Mouse (Mus musculus) hindbrain, embryonic 12.5 days (tissue): ENCODE results near the gene Wwp2. TPM values are rescaled to one million over a fixed set of nuclear protein-coding genes. Genes with fewer than 3 reads are reported as not detected.

Experiments used
- ATAC-seq: fragments of 200-750 bp; cut with Nextera tagmentation; 2 replicates; pipeline ENCODE4 v1.8.0; 2017; ENCODE audit warnings: moderate TSS enrichment; ENCODE audit not compliant: low FRiP score
- H3K27ac ChIP-seq: fragments of 300-500 bp; sonication (generic); 2 replicates; pipeline ENCODE4 v1.5.1; 2016; ENCODE audit warnings: mild to moderate bottlenecking
- H3K27me3 ChIP-seq: fragments of 300-500 bp; sonication (generic); 2 replicates; pipeline ENCODE4 v1.6.1; 2016; ENCODE audit warnings: mild to moderate bottlenecking
- H3K36me3 ChIP-seq: fragments of 300-500 bp; sonication (generic); 2 replicates; pipeline ENCODE4 v1.6.1; 2016; ENCODE audit warnings: mild to moderate bottlenecking
- H3K4me1 ChIP-seq: fragments of 300-500 bp; sonication (generic); 2 replicates; pipeline ENCODE4 v1.6.1; 2016
- H3K4me2 ChIP-seq: fragments of 300-500 bp; sonication (generic); replicated peaks from 2 replicates; pipeline ENCODE4 v1.6.1; 2016; ENCODE audit warnings: mild to moderate bottlenecking
- H3K4me3 ChIP-seq: fragments of 300-500 bp; sonication (generic); 2 replicates; pipeline ENCODE4 v1.5.1; 2016; ENCODE audit warnings: mild to moderate bottlenecking
- H3K9ac ChIP-seq: fragments of 300-500 bp; sonication (generic); 2 replicates; pipeline ENCODE4 v1.6.1; 2016; ENCODE audit warnings: mild to moderate bottlenecking, moderate library complexity
- H3K9me3 ChIP-seq: fragments of 300-500 bp; sonication (generic); replicated peaks from 2 replicates; pipeline ENCODE4 v1.6.1; 2016; ENCODE audit warnings: mild to moderate bottlenecking
- WGBS: fragments of 180-500 bp; shearing (Covaris S2); methylation state at CpG from one replicate; pipeline ENCODE4 v1.1.7; 2016; 5-methylcytosine and 5-hydroxymethylcytosine counted together
- microRNA counts: library from miRNA; unstranded; fragments of <30 nt; microRNA quantifications from one replicate; lab custom pipeline; 2017
- microRNA-seq: library from miRNA; unstranded; fragments of <30 nt; microRNA quantifications from one replicate; pipeline ENCODE4, GENCODE M21; 2017
- polyA plus RNA-seq: library from polyadenylated mRNA; unstranded; fragments of >200 nt; fragmentation: Nextera tagmentation; extraction: Ambion mirVana; gene quantifications from 2 replicates; pipeline ENCODE4 v1.2.1, GENCODE M21; 2016

The Wwp2 gene
- polyA plus RNA-seq, 1 experiment from 2014 or later, result 109 TPM

GRCm38 (mm10) chr8:107603026-107603425, 166.9 kb downstream of the Wwp2 start:
- Histone ChIP-seq H3K27ac (no peak overlapping the region), H3K4me3 (no peak overlapping the region), H3K36me3 (no peaks in the 10 kb centered on the region), H3K4me1 (0 out of 2 replicates have a peak, but pooled peaks cover 2% of the 10 kb centered on the region), H3K4me2 (no peak overlapping the region), H3K9me3 (no peaks in the 10 kb centered on the region), H3K9ac (no peak overlapping the region), H3K27me3 (no peaks in the 10 kb centered on the region)
- WGBS, result 4% methylated on average over 7 of the region's 7 CpGs
- ATAC-seq, result no peak

MicroRNAs within 50 kb of the gene (microRNA counts, 519-probe panel; counts per million panel counts)
- 4,837 counts per million, percentile 90 among the panel's probes with 10 or more counts for microRNA mmu-miR-140 (lab: Ali Mortazavi, UCI)

Small RNA genes within 50 kb of the gene (microRNA-seq; reads per million reads assigned to microRNA genes)
- gene Mir140, result 13,651 reads per million, percentile 96 among the genes with 10 or more reads in this experiment

Other genes starting within 250 kb of the Wwp2 start
- gene Nfat5, start 142.9 kb upstream of the Wwp2 start, polyA plus RNA-seq, result 20.2 and 20.6 TPM in 2 replicates
- 6.4 and 8.2 TPM in 2 replicates for gene Nqo1, start 33.2 kb upstream of the Wwp2 start, polyA plus RNA-seq
- 78.3 and 78.9 TPM in 2 replicates for gene Nob1, start 11.3 kb upstream of the Wwp2 start, polyA plus RNA-seq
- gene Psmd7, start 152.1 kb downstream of the Wwp2 start, polyA plus RNA-seq, result 291 and 295 TPM in 2 replicates